Mouse (Mus musculus): ENCODE measurements around the gene Sh3bp2. TPM values are rescaled to one million over a fixed set of nuclear protein-coding genes. Genes with fewer than 3 reads are reported as not detected.
A peak's percentile ranks its signal among the peaks of the same experiment; 100 is the strongest.

Sh3bp2 gene
- total RNA-seq, 2 experiments from 2014 or later = 3.9 to 5.2 TPM

DNA sequence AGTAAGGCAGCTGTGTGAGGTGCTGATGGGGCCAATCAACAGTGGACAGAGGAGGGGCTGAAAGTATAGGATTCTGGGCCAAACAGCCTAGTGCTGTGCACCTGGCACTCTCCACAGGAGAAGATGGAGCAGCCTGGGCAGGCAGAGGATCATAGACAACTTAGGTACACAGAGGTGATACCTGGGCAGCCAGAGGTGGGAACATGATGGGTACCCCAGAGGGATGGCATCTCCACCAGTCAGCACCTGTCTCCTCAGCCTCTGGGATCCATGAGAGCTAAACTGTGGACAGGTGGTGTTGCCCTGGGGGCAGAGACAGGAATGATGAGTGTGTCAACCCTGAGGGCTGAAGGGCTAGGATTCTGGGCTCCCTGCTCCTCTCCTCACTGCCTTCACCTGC, 1.1 kb upstream of the Sh3bp2 start:
- DNase-seq (ENCODE audit: low spot score in 2 of 2) = no peak

DNA sequence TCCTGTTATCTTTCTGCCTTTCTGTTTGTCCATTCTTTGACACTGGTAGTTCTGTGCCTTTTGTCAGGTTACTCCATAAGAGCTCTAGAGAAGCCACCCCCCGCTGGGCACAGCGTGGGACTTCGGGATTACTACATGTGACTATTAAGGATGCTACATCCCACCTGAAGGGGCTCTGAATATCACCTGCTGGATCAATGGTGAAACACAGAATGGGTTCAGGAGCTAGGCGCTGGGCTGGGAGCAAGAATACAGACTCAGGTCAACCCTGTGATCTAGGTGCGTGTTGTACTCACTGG, 788 bp downstream of the Sh3bp2 start:
- no peak for DNase-seq (ENCODE audit: low spot score in 2 of 2)

DNA sequence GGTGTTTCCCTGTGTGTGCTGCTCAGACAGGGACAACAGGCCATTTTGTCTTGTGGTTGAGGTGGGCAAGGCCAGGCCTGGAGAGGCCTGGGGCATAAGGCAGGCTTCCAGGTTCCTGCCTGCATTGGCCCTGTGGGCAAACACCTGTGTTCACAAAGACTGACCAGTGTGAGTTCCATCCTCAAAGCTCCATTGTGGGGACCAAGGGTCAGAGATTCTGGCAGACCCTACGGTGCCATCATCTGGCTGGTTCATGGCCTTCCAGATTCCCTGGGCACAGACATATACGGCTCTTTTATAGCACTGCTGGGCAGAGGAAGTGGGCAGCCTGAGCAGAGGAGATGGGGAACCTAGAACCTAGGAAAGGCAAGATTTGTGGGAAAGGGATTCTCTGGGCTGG, 1.7 kb downstream of the Sh3bp2 start:
- no peak for DNase-seq (ENCODE audit: low spot score in 2 of 2)

DNA sequence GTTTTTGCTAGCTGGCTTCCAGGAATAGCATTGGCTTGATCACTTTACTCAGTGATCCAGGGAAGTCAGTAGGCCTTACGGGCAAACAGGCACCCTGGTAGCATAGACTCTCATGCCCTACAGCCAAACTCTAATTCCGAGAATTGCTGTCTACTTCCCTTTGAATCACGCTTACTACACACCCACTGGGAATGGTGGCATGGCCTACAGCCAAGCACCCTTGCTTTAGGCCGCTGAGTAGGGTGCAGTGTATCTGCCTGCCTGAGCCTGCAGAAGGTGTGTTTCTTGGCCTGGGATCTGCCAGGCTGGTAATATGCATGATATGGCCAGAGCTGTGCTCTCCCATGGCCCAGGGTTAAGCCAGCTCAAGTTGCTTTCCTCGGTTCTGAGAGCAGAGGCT, 3.1 kb downstream of the Sh3bp2 start:
- DNase-seq (ENCODE audit: low spot score in 2 of 2) = no peak

DNA sequence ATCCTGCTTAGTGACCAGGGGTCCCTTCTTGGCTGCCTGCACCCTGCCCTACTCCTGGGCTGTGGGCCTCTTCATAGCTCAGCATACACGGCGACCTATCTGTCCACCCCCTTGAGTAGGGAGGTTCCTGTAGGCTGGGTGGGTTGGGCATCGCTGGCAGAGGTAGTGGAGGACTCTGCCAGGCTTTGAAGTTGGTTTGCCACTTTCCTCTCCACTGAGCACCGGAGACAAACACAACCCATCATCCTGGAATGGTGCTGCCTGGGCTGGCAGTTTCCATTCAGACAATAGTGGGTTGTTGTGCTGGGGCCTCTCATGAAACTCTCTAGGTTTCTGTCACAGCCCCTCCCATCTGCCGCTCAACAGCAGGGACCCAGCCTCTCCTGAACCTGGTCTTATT, 4.5 kb downstream of the Sh3bp2 start:
- DNase-seq (ENCODE audit: low spot score in 2 of 2) = no peak

DNA sequence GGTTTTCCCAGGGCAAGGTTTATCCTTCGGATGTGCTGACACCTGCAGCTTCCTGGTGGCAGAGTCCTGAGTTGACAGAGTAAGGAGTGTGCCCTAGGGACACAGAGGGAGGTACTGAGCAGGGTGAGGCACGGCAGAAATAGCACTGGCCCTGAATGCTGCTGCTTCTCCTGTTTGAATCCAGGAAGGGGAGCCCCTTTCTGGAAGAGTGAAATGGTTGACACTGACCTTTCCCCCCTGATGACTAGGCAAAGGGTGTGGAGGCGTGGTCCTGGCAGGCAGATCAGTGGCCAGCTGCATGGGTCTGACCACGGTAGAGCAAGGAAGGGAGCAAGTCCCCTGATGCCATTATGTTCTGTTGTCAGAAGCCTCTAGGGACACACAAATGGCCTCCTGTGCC, 5.0 kb downstream of the Sh3bp2 start:
- DNase-seq (ENCODE audit: low spot score in 2 of 2) = no peak

DNA sequence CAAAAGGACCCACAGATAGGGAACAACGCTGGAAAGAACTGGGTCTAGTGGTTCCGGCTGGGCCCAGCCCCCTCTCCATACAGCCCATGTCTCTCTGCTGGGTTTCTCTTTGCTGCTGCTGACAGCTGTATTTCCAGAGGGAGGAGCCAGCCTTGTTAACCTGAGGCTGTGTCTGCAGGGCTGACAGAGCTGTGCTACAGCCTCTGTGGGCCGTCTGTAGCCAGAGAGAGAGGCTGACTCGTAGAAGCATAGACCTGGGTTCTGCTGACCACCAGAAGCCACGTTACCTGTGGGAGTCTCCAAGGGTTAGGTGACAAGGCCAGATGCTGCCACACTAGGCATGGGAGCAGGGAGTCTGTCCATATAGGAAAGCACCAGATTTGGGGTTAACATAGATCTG, 7.4 kb downstream of the Sh3bp2 start:
- no peak for DNase-seq (ENCODE audit: low spot score in 2 of 2)

DNA sequence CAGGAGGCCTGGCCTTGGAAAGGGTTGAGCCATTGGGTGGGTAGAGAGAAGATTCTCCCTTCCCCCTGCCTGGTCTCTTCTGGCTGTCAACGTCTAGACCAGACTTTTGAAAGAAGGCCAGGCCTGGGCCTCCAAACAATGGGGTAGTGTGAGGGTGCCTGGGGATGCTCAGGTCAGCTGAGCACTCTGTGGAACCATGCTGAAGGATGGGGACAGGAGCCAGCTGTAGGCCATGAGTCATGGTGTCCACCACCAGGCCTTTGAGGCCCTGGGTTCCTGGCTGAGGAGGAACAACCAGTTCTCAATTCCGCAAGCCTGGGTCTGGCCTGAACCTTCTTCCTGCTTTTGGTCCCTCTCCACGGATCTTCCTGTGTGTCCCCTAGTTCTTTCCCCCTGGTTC, 8.2 kb downstream of the Sh3bp2 start:
- DNase-seq (ENCODE audit: low spot score in 2 of 2) = peak; percentile 25 to 68

DNA sequence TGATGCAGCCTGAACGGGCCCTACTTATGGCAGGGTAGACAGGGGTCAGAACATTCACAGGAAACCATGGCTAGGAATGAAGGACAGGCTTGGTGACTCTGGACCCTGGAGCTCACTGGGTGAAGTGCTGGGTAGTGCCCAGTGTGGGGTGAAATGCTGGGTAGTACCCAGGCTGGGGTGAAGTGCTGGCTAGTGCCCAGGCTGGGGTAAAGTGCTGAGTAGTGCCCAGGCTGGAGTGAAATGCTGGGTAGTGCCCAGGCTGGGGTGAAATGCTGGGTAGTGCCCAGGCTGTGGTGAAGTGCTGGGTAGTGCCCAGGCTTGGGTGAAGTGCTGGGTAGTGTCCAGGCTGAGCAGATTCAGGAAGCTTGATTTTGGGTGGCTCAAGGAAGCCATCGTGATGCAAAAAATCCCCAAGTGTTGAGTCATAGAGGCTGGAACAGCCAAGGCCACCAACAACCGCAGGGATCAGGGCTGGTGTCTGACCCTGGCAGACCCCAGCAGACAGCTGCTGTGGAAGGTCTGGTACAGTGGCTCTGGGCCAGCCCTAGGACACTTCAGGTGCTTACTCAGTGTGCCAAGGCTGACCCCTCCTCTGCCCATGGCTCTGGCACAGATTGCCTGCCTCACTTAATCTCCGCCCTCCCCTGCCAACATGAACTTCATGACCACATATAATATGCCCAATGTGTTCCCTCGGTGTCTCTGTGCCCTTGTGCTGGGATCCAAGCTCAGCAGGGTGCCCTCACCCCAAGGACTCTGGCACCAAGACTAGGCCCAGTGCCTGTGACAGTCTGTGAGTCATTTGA, 9.3 kb downstream of the Sh3bp2 start:
- no peak for DNase-seq (ENCODE audit: low spot score in 2 of 2)

DNA sequence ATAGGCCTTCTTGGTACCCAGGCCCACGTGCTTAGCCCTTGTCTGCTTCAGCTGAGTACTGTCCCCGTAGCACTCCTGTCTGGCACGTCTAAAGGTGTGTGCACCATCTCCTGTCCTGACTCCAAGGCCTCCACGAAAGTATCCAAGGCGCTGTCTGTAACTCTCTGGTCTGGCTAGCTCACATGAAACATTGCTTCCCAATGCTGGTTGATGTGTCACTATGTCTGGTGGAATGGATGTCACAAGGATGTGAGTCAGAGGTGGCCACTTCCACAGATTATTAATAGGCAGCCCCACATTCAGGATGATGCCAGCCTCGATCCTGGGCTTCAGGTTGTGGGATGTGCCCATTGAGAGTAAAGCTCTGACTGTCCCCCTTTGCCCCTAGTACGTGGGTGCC, 10.2 kb downstream of the Sh3bp2 start:
- DNase-seq (ENCODE audit: low spot score in 2 of 2) = no peak

DNA sequence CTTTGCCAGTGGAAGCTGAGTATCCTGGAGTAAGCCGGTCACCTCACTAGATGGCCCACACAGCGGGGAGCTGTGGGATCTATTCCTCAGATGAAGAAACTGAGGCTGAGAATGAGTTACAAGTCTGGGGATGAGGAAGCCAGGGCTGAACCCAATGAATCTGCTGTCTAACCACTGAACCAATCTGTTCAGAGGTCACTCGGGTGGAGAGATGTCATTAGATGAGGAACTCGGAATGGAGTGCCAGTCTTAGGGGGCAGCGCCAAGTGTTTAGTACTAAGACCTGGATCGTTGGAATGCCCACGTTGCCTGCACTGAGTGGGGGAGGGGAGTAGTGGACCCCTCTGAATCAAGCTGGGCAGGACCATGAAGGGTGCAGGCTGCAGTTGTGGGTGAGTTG, 12.4 kb downstream of the Sh3bp2 start:
- DNase-seq (ENCODE audit: low spot score in 2 of 2) = no peak

DNA sequence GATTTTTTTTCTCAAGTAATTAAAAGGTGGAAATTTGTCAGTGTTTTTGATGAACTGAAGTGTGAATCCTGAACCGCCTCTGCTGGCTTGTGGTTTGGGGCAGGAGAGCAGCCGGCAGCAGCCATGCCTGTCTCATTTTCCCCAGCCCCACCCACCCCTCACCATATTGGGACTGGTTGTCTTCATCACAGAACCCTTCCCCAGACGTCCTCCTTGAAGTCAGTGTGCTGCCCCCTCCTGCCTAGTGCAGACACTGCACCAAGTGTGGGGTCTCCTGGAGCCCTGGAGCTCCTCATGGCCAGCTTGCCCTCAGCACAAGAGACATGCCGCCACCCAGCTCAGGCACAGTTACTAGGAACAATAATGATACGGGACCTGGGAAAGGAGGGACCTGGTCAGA, 12.9 kb downstream of the Sh3bp2 start:
- DNase-seq (ENCODE audit: low spot score in 2 of 2) = no peak

DNA sequence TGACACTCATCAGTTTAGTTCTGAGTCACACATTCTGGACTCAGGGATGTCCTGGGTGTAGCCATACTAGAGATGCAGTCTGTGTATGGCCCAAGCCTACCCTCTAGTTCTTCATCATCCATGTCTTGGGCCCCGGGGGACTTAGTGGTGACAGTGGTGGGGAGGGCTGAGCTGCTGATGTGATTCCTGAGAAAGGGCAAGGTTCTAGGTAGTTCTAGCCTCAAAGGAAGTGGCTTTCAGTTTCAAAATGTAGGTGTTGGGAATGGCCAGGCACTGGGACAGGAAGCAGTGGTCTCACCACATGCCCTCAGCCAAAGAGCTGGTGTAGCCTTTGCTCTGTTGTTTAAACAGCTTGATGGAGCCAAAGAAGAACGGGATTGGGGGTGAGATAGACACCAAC, 13.5 kb downstream of the Sh3bp2 start:
- DNase-seq (ENCODE audit: low spot score in 2 of 2) = no peak

DNA sequence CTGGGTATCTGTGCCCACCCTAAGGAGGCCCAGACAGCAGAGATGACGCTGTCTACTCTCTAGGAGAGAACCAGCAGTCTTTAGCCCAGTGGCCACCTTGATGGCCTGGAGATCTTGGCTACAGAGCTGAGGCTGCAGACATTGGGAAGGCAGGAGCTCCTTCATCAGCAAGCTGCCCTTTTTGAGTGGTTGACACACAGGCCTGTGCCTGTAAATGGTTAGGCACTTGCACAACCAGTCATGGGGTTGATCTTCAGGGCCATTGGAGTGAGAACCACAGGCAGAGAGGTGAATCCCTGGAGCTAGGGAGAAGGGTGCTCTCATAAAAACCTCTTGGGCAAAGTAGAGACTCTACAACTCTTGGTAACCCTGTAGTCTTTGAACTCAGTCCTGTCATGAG, 16.5 kb downstream of the Sh3bp2 start:
- no peak for DNase-seq (ENCODE audit: low spot score in 2 of 2)

DNA sequence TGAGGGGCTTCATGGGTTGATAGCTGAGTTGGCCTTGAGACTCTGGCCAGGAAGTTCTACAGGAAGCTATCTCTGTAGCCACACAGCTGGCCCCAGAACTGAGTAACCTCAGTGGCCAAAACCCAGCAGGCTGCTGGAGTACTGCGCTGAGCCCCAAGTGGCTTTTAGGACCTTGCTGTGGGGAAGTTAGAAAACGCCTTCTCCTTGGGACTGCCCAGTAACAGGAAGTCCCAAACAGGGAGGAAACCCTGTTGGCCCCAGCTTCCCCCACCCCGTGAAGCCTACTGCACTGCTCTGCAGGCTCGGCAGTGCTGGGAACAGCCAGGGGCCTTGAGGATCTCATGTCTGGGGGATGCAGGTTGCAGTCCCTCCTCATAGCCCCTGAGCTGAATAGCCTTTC, 17.5 kb downstream of the Sh3bp2 start:
- no peak for DNase-seq (ENCODE audit: low spot score in 2 of 2)

DNA sequence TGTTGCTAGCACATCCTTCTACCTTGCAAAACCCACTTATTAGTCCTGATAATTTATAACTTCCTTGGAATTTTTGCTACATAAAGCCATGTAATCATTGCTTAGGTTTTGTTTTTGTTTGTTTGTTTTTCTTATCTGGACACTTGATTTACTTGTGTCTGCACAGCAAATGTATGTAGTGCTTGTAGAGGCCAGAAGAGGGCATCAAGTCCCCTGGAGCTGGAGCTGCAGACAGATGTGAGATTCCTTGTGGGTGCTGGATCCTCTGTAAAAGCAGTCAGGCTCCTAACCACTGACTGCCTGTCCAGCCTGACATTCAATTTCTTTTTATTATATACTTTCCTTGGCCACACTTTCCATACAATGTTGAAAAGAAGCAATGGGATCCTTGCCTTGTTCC, 21.8 kb downstream of the Sh3bp2 start:
- DNase-seq (ENCODE audit: low spot score in 2 of 2) = peak in 1 of 2 experiments; percentile 42

DNA sequence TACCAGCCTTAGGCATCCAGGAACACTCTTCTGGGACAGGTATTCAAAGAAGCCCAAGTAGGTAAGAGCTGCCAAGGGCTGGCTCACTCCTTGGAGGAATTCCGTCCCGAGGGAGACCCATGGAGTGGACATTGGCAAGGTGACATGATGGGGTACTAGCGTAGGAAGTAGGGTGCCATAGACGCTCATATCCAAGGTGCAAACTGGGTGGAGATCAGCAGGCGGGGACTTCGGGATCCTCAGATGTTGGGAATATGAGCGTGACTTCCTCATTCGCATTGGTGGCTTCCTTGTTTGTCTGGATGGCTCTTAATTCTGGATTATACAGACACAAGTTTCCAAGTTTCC, 23.5 kb downstream of the Sh3bp2 start:
- no peak for DNase-seq (ENCODE audit: low spot score in 2 of 2)

DNA sequence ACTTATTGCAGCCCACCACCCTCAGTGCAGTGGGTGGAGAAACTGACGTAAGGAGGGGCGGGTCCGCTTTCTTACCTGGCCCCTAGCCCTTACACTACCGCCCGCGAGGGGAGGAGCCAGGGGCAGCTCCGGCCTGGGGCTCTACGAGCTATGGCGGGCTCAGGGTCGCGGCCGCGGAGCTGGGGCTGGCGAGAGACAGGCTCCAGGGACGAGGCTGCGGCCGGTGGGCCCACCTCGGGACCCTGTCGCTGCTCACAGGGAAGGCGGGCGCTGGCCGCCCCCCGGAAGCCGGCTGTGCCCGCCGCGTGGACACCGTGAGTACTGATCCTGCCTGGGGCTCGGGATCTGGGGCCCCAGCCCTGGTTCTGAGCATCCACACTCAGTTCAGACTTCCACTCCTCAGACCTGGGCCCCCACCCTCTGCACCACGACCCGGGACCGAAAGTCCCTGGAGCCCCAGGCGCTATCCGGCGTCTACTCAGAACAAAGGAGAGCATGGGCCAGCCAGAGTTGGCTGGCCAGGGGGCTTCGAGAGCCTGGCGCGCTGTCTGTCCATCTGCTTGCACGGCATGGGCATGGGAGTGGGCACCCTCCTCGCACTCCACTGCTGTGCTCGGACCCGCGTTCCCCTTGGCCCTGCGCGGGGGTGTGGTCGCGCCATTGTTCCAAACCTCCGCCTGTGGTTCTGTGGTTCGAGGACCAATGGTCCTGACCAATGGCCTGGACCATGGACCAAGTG, 24.0 kb downstream of the Sh3bp2 start:
- no peak for DNase-seq (ENCODE audit: low spot score in 2 of 2)

DNA sequence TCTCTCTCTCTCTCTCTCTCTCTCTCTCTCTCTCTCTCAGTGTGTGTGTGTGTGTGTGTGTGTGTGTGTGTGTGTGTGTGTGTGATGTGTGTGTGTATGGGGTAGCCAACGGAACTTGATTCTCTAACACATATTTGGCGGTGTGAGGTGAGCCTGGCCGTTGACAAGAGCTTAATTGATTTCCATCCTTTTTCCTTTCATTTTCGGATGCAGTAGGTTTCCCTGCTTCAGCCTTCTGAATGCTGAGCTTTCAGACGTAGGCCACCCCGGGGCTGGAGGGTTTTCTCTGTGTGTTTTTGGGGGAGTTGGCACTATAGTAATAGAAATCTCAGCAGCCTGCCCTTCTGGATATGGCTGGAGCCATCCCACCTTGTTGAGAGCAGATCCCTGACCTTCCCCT, 24.6 kb downstream of the Sh3bp2 start:
- no peak for DNase-seq (ENCODE audit: low spot score in 2 of 2)

DNA sequence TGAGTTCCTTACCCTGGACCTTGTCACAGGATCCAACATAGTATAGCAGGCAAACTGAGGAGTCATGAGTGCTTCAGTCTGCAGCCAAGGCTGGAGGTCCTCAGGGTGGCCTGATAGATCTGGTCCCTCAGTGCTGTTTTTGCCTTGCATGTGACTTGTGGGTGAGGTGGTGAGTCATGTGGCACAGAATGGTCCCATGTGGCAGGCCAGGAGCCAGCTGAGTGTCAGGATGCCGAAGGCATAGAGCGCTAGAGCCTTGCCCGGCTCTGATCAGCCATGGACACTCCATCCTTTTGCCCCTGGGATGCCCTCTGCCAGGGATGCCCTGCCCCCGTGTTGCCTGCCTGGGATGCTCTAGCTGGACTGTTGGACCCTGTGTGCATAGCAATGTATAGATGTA, 26.2 kb downstream of the Sh3bp2 start:
- no peak for DNase-seq (ENCODE audit: low spot score in 2 of 2)

DNA sequence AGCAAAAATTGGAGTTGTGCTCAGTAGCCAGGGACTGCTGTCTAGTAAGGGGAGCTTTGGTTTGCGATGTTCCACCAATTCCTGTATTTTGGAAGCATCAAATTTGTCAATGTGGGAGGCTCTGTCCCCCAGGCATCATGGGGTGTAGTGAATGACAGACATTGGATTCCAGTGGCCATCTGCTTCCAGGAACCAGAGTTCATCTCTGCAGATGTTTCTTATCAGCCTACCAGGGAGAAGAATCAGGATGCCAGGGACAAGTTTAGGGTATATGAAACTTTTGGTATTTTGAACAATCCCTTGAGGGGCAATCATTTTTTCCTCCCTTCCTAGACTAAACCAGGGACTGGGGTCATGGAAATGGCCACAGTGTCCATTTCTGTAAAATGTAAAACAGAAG, 38.2 kb downstream of the Sh3bp2 start:
- no peak for DNase-seq (ENCODE audit: low spot score in 2 of 2)

DNA sequence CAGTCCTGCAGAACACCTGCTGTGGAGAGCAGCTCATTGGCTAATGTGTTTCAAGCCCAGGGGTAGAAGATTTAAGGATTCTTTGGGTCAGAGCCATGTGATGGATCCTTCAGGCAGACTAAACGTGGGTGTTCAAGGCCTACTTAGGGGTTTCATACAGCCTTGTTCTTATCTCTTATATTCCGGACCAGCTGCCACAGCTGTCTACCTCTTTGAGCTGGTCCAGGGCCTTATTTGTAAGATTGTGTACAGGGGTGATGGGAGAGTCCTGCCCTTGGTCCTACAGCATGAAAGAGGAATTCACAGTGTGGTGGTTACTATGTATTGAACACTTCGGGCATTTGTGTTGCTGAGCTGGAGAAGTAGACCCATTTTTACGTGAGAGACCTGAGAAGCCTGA, 38.7 kb downstream of the Sh3bp2 start:
- no peak for DNase-seq (ENCODE audit: low spot score in 2 of 2)

DNA sequence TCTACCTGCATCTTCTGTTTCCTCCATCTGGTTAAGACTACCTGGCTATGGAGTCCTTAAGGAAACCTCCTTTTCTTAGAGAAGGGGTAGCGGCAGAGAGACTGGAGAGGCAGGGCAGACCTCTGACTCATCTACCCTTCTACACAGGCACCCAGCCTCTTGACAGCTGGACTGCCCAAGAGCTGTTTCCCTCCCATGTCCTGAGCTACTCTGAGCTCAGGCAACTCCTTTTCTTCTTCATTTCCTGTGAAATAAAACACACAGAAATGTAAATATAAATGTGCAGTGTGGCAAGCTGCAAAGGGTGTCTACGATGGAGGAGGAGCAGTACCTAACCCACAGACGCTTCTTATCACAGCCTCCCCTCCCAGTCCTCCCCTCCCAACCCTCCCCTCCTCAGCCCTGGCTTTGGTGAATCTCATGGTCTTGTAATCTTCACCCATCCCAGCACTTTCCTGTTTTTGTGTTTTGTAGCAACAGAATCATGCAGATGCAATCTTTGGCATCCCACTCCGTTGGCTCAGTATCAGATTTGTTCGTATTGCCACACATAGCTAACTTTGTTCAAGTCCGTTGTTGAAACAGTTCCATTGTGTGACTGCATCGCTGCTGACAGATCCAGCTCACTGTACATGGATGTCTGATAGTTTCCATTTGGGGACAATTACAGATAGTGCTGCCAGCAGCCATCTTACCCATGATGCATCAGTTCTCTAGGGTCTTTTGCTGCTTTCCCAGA, 40.1 kb downstream of the Sh3bp2 start:
- DNase-seq (ENCODE audit: low spot score in 2 of 2) = peak; percentile 59 to 89
